Mouse (Mus musculus) hindbrain, postnatal 0 days (tissue): ENCODE results near the gene Atg2a. TPM values are rescaled to one million over a fixed set of nuclear protein-coding genes. Genes with fewer than 3 reads are reported as not detected.
A peak's percentile ranks its signal among the peaks of the same experiment; 100 is the strongest.

ENCODE experiments used
- ATAC-seq: fragments of 200-750 bp; cut with Nextera tagmentation; 2 replicates; pipeline ENCODE4 v1.8.0; 2017; ENCODE audit warnings: mild to moderate bottlenecking, moderate TSS enrichment, moderate library complexity
- DNase-seq: peaks from one replicate; pipeline ENCODE4 v3.0.0-alpha.2; 2015; ENCODE audit warnings: low spot score
- H3K27ac ChIP-seq: fragments of 300-500 bp; sonication (generic); 2 replicates; pipeline ENCODE4 v1.5.1; 2014; ENCODE audit warnings: mild to moderate bottlenecking
- H3K27me3 ChIP-seq: fragments of 300-500 bp; sonication (generic); 2 replicates; pipeline ENCODE4 v1.6.1; 2014; ENCODE audit warnings: low read length, mixed read lengths; ENCODE audit not compliant: insufficient read depth
- H3K36me3 ChIP-seq: fragments of 300-500 bp; sonication (generic); 2 replicates; pipeline ENCODE4 v1.6.1; 2014; ENCODE audit warnings: low read length, mixed read lengths; ENCODE audit not compliant: insufficient read depth
- H3K4me1 ChIP-seq: fragments of 300-500 bp; sonication (generic); 2 replicates; pipeline ENCODE4 v1.6.1; 2014; ENCODE audit warnings: antibody characterized with exemption, low read length, mixed read lengths; ENCODE audit not compliant: insufficient read depth
- H3K4me2 ChIP-seq: fragments of 300-500 bp; sonication (generic); 2 replicates; pipeline ENCODE4 v1.6.1; 2014; ENCODE audit warnings: low read depth, mild to moderate bottlenecking, low read length, moderate library complexity, mixed read lengths
- H3K4me3 ChIP-seq: fragments of 300-500 bp; sonication (generic); 2 replicates; pipeline ENCODE4 v1.5.1; 2014; ENCODE audit warnings: low read length
- H3K9ac ChIP-seq: fragments of 300-500 bp; sonication (generic); replicated peaks from 2 replicates; pipeline ENCODE4 v1.6.1; 2014; ENCODE audit warnings: mild to moderate bottlenecking, low read length, moderate library complexity, mixed read lengths
- H3K9me3 ChIP-seq: fragments of 300-500 bp; sonication (generic); 2 replicates; pipeline ENCODE4 v1.6.1; 2016; ENCODE audit warnings: low read length, mixed read lengths
- CTCF ChIP-seq: IDR thresholded peaks from 2 replicates; pipeline ENCODE4 v1.5.1; 2016; ENCODE audit warnings: antibody characterized with exemption, control low read depth, low read depth
- WGBS: fragments of 180-500 bp; shearing (Covaris S2); extraction: QIAGEN DNeasy Blood & Tissue Kit; methylation state at CpG from one replicate; pipeline ENCODE4 v1.1.7; 2014; 5-methylcytosine and 5-hydroxymethylcytosine counted together
- polyA plus RNA-seq: library from polyadenylated mRNA; unstranded; fragments of >200 nt; fragmentation: Nextera tagmentation; extraction: Ambion mirVana; gene quantifications from 2 replicates; pipeline ENCODE4 v1.2.1, GENCODE M21; 2015
- total RNA-seq: library from RNA; depleted of rRNA; stranded (reverse); fragments of >200 nt; gene quantifications from 2 replicates; pipeline ENCODE4 v1.2.3, GENCODE M21; 2014

Atg2a gene
- total and polyA plus RNA-seq, 2 experiments from 2014 or later, result 8.9 to 43.4 TPM

DNA sequence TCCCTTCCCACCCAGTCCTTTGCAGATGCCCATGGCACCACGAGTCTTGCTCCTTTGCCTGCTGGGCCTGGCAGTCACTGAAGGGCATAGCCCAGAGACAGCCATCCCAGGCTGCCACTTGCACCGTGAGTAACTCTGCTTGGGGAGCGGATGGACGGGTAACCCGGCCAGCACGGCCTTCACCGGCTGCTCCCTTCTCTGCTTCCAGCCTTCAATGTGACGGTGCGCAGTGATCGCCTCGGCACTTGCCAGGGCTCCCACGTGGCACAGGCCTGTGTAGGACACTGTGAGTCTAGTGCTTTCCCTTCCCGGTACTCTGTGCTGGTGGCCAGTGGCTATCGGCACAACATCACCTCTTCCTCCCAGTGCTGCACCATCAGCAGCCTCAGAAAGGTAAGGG is 14.7 kb upstream of the Atg2a start:
- Histone ChIP-seq H3K27me3 (no peaks in the 10 kb centered on the region), H3K9ac (no peak overlapping the region), H3K4me1 (no peaks in the 10 kb centered on the region), H3K4me3 (no peak overlapping the region), H3K27ac (no peak overlapping the region), H3K4me2 (no peak overlapping the region), H3K36me3 (peaks cover 51% of the 10 kb centered on the region), H3K9me3 (no peaks in the 10 kb centered on the region)
- ATAC-seq, result 0 out of 2 replicates have a peak, but pooled peaks have one; percentile 13
- DNase-seq, result no peak
- WGBS, result 91% methylated on average over 14 of the region's 14 CpGs
- no peak for TF ChIP-seq CTCF

DNA sequence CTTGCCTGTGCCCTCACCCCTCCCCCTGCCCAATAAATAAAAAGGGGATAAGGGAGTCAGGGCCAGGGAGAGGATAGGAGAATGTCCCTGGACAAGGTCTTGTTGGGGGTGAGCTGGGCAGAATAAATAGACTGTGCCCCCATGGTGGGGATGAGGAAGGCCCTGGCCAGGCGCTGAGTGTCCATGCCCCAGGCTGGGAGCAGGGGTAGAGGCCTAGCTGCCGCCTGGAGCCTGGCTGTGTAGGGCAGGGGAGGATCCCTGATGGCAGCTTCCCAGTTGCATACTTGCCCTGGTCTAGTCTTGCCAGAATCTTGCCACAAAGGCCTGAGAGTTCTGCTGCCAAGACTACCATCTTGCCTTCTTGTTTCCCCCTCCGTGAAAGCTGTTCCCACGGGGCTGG is 13.6 kb upstream of the Atg2a start:
- DNase-seq (peak; percentile 12), ATAC-seq (no peak)
- Histone ChIP-seq H3K27ac (no peak overlapping the region), H3K9me3 (no peaks in the 10 kb centered on the region), H3K36me3 (peaks cover 59% of the 10 kb centered on the region), H3K4me1 (no peaks in the 10 kb centered on the region), H3K27me3 (no peaks in the 10 kb centered on the region), H3K9ac (no peak overlapping the region), H3K4me3 (no peak overlapping the region), H3K4me2 (no peak overlapping the region)
- no peak for TF ChIP-seq CTCF
- 81% methylated on average over 4 of the region's 4 CpGs for WGBS

DNA sequence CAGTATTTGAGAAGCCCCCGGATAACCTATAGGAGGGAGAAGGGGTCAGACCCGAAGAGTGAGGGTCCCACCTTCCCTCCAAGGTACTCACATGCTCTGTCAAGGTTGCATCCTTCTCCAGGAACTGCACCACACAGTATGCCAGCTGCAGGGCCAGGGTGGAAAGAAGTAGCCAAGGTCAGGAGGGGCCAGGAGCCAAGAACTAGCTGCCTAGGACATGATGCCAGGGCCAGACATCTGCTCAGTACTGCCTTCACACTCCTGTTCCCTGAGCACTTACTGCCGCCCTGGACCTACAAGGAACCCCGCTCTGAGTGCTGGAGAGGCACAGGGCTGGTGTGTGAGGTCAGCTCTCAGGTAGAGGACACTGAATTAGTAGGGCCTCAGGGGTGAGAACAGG is 11.1 kb upstream of the Atg2a start:
- no peaks in the 10 kb centered on the region for H3K9me3 ChIP-seq
- WGBS, result 91% methylated on average over 4 of the region's 4 CpGs
- no peak for TF ChIP-seq CTCF
- H3K4me1 ChIP-seq, result peaks cover 11% of the 10 kb centered on the region
- no peak overlapping the region for H3K4me3 ChIP-seq
- no peak overlapping the region for H3K27ac ChIP-seq
- peaks cover 59% of the 10 kb centered on the region for H3K36me3 ChIP-seq
- no peak for DNase-seq
- no peak for ATAC-seq
- no peaks in the 10 kb centered on the region for H3K27me3 ChIP-seq
- H3K4me2 ChIP-seq, result no peak overlapping the region
- H3K9ac ChIP-seq, result no peak overlapping the region

DNA sequence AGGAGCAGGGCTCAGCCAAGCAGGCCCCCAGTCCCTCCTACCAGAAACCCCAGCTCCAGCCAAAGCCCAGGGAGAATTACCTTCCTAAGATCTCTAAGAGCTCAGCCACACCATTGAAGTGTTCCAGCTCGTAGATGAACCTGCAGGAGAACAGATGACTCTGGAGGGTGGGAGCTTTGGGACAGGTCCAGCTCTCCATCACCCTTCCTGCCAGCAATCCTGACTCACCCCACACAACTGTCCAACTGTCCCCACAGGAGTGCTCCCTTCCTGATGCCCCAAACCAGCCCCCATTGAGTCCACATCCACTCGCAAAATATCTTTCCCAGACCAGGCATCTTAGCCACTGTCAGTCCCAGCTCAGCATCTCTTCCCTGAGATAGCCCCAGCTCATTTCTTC is 10.4 kb upstream of the Atg2a start:
- Histone ChIP-seq H3K27ac (no peak overlapping the region), H3K4me2 (no peak overlapping the region), H3K27me3 (no peaks in the 10 kb centered on the region), H3K9me3 (no peaks in the 10 kb centered on the region), H3K36me3 (peaks cover 59% of the 10 kb centered on the region), H3K4me1 (peaks cover 11% of the 10 kb centered on the region), H3K9ac (no peak overlapping the region), H3K4me3 (no peak overlapping the region)
- WGBS, result 71% methylated on average over 2 of the region's 2 CpGs
- ATAC-seq, result no peak
- TF ChIP-seq CTCF, result no peak
- DNase-seq, result no peak

DNA sequence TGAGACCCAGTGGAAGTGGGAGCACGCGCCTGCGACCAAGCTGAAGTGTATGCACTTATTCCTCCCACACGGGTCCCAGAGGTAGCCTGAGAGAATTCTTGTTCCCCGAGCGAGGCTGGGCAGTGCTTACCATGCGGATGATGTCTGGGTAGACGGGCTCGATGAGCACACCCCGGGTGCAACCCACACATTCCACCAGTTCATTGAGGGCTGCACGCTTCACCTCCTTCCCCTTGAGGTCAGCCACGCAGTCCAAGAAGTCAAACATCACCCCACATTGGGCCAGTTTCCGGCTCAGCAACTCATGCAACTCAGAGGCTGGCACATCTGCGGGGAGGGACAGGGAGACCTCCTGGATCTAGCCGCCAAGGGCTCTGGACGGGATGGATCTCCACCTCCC is 7.8 kb upstream of the Atg2a start:
- DNase-seq, result no peak
- Histone ChIP-seq H3K27me3 (no peaks in the 10 kb centered on the region), H3K9ac (peak overlapping the region; percentile 89; the same call in 1 of the 2 replicates), H3K4me1 (peaks cover 14% of the 10 kb centered on the region), H3K4me2 (no peak overlapping the region), H3K4me3 (no peak overlapping the region), H3K36me3 (peaks cover 39% of the 10 kb centered on the region), H3K9me3 (no peaks in the 10 kb centered on the region), H3K27ac (no peak overlapping the region)
- TF ChIP-seq CTCF, result no peak
- 82% methylated on average over 16 of the region's 16 CpGs for WGBS
- ATAC-seq, result no peak

DNA sequence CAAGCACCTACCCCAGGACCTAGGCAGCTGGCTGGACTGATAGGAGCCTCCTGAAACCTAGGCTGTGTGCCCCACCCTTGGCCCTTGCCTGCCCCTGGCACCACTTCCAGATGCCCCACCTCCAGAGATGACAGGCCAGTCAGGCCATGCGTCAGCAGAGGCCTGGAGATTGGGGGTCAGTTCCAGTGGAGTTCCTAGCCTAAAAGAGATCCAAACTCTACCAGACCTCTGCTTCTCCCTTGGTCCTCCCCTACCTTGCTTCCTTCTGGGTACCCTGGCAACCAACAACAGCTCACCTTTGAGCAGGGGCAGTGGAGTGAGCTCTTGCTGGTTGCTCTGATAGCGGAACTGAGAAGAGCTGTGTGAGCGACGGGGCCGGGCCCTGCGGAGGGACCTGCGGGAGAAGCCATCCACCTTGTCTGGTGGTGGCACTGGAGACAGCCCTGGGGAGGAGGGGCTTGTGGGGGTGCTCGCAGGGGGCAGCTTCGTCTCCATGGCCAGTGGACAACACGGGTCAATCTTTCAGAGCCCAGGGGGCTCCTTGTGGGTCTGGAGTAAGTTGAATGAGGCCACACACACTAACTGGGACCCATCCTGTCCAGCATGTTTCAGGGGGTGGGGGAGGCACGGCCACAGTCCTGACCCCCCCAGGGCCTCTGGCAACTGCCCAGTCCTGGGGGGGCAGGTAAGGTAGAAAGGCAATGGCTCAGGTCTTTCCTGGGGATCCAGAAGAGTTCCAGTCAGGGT is 7.0 kb upstream of the Atg2a start:
- peaks cover 31% of the 10 kb centered on the region for H3K36me3 ChIP-seq
- no peak overlapping the region for H3K27ac ChIP-seq
- no peak for DNase-seq
- no peaks in the 10 kb centered on the region for H3K9me3 ChIP-seq
- H3K4me2 ChIP-seq, result peak overlapping the region; percentile 89
- no peaks in the 10 kb centered on the region for H3K27me3 ChIP-seq
- peaks cover 14% of the 10 kb centered on the region for H3K4me1 ChIP-seq
- peak overlapping the region; percentile 61 for H3K4me3 ChIP-seq
- H3K9ac ChIP-seq, result peak overlapping the region; percentile 89
- no peak for ATAC-seq
- TF ChIP-seq CTCF, result no peak
- WGBS, result 67% methylated on average over 11 of the region's 11 CpGs
